Mouse (Mus musculus) liver, embryonic 14.5 days (tissue): ENCODE data around the gene Prkn.

Experiments
- CTCF ChIP-seq: IDR thresholded peaks from 2 replicates; pipeline ENCODE4 v1.5.1; 2016; ENCODE audit warnings: antibody characterized with exemption, low read depth, control low read depth
- EP300 ChIP-seq: IDR thresholded peaks from 2 replicates; pipeline ENCODE4 v1.6.1; 2016; ENCODE audit warnings: antibody characterized with exemption, low read depth

GRCm38 (mm10) chr17:12102326-12102725 lies 1262.1 kb downstream of the Prkn start:
- TF ChIP-seq CTCF (no peak), EP300 (no peak)
